Mouse (Mus musculus) naive thymus-derived CD4-positive, alpha-beta T cell, adult 2 months (primary cell): ENCODE measurements around the gene Secisbp2.

ENCODE experiments used
- DNase-seq: peaks from one replicate; pipeline ENCODE4 v3.0.0-alpha.2; 2011; ENCODE audit warnings: low read depth

Secisbp2 gene

DNA sequence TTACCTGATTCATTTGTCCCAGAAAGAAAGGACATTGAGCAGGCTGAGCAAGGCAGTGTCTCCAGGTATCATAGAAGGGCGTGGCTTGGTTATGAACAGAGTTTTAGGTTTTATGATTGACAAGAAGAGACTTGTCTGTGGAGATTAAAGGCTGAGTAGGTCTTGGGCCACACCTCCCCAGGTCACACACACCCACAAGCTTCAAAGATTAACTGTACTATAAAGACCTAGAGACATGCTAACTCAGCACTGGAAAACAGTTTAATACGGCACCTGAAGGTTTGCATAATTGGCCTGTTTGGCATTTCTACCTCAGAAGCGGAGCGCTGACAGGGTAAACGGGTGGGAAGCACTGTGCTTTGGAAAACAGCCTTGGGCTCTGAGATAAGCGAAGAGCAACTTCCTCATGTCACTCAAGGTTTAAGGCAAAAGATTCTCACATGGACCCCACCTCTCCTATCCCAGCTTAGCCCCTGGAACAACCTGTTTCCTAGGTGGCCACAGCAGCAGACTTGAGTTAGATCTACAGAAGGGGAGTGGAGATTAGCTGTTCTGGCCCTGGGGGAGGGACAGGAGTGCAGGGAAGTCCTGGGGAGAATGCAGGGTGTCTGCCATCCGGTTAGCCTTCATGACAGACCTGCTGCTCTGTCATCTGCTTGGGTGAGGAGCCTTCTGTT, 33.9 kb downstream of the Secisbp2 start:
- DNase-seq: no peak

- DNase-seq: no peak
These were observed 35.5 kb downstream of the Secisbp2 start for GRCm38 (mm10) chr13:51686966-51687365.

DNA sequence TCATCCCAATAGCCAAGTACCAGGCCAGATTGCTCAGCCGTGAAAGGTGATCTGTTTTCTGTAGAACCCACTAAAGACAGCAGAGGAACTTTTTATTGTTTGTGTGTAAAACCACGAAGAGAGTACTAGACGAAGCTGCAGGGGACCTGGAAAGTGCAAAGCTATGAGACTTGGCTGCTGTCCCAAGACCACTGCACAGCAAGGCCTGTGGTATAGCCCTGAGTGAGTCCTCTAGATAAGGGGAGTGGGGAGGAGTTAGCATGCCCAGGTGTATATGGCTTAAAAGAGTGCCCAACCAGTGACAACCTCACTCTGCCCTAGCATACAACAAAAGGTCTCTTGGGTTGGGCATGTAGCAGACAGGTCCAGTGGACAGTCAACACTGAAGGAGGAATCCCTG, 37.2 kb downstream of the Secisbp2 start:
- DNase-seq: no peak

DNA sequence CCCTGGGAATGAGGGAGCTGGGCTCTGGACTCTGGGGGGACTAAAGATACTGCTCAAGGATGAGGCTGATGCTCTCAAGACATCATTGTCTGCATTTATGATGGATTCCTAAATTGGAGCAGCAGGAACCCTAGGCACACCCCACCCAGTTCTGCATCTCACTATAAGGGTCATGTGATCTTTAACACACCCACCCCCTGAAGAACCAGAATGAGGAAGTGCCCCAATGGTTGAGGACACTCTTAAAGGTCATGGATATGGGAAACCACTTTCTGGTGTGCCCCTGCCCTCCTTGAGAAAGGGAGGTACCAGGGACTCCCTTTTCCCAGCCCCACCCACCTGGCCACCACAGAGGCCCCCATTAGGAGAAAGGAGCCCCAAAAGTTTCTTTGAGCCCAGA, 45.0 kb downstream of the Secisbp2 start:
- DNase-seq: no peak

- no peak for DNase-seq
These were observed 46.0 kb downstream of the Secisbp2 start for GRCm38 (mm10) chr13:51697455-51697854.

- DNase-seq: no peak
These were observed 46.4 kb downstream of the Secisbp2 start for GRCm38 (mm10) chr13:51697897-51698296.

GRCm38 (mm10) chr13:51698318-51698717, 46.8 kb downstream of the Secisbp2 start:
- DNase-seq: no peak

- no peak for DNase-seq
These were observed 52.4 kb downstream of the Secisbp2 start for GRCm38 (mm10) chr13:51703893-51704292.

DNA sequence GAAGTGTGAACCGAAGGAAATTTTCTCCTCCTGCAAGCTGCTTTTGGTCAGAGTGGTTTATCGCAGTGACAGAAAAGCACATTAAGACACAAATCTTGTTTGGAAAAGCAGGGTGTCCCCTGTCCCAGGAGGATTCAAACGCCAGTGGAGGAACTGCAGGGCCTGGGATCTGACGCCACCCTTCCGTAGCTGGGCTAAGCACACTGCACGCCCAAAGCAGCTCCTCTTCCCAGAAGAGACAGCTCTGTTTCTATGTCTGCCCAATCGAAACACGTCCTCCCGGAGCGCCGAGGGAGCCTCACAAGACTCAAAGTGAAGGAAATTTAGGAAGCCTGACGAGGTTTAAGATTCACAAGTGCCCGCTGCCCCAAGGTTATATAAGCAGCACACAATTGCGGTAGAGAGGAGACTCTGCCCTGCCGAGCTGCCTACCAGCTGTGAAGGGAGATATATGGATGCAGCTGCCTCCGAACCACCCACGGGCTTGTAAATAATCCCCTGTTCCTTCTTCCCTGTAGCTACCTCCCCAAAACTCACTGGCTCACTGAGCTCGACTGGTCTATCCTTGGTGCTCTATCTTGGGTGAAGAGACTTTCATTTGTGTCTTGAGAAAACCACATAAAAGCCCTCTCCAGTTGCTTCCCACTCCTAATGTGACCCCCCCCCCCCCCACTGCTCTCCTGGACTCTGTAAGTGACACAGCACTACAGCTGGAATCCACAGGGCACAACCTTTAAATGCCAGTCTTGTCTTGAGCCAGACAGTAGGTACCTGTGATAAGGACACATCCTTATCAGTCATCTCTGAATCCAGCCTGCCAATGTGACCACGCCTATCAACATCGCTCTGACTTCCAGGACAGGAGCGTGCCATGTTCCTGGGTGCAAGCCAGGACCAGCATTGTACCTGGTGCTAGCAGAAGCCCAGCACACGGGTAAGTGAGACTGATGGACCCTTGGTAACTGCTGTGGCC, 54.7 kb downstream of the Secisbp2 start:
- no peak for DNase-seq

DNA sequence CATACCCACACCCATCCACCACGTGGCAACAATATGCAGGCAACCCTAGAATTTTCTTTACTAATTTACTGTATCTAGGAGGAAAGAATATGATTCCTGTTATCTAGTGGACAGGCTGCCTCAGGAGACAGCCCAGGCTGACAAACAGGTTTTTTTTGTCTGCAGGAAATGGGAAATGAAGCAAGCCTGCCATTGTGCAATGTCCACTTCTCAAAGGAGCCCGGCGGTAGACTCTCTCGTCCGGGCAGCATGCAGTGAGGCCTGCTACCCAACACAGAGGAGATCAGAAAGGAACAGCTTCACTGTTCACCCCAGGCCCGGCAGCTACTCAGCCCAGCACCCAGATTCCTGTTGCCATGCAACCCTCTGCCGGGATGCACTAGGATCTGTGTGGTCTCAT, 59.2 kb downstream of the Secisbp2 start:
- no peak for DNase-seq

- DNase-seq: no peak
These were observed 60.5 kb downstream of the Secisbp2 start for GRCm38 (mm10) chr13:51712022-51712421.

DNA sequence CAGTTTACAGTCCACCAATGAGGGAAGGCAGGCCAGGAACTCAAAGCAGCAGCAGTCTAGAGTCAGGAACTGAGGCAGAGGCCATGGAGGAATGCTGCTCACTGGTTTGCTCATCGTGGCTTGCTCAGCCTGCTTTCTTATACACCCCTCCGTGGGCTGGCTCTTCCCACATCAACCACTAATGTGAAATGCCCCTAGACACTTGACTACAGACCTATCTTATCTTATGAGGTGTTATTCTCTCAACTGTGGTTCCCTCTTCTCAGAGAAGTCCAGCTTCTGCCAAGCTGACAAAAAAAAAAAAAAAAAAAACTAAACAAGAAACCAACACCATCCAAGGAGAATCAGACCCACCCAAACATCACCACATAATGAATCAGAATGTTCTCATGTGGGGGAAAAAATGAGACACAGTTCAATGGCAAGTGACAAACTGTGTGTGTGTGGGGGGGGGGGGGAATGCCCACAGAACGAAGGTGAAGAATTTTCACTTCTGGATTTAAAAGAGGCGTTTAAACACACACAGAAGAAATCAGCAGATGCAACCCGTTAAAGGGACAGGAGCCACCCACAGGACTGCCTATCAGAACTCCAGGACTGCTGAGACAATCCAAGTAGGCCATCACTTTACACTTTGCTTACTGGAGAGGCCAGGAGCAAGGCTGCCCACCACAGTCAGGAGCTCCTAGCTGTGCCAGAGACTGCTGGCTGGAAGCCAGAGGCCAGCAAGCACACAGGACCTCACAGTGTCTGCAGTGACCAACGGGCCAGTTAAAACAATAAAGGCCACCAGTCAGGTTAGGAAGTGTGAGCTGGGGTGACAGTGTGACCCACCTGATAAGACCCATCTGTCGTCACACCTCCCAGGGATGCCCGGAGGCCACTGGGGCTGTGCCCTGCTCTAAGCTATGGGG, 65.1 kb downstream of the Secisbp2 start:
- DNase-seq: no peak

- no peak for DNase-seq
These were observed 67.8 kb downstream of the Secisbp2 start for GRCm38 (mm10) chr13:51719256-51719655.

GRCm38 (mm10) chr13:51720556-51720955, 69.1 kb downstream of the Secisbp2 start:
- DNase-seq: no peak

- no peak for DNase-seq
These were observed 71.6 kb downstream of the Secisbp2 start for GRCm38 (mm10) chr13:51723114-51723513.

DNA sequence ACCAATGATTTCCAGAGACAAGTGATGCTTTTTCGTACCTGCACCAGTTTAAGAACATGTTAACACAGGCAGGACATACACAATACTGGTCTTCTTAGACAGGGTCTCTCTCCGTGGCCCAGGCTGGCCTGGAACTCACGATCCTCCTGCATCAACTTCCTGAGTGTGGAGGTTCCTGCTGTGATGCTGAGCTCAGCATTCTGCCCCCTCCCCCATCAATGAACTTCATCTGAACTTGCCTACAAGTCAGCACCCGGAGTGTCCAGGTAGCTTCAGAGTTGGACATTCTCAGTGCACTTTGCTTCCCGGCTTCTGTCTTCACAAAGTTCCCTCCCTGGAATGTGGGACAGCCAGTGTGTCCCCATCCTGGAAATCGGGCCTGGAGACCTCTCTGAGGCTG, 73.1 kb downstream of the Secisbp2 start:
- no peak for DNase-seq

DNA sequence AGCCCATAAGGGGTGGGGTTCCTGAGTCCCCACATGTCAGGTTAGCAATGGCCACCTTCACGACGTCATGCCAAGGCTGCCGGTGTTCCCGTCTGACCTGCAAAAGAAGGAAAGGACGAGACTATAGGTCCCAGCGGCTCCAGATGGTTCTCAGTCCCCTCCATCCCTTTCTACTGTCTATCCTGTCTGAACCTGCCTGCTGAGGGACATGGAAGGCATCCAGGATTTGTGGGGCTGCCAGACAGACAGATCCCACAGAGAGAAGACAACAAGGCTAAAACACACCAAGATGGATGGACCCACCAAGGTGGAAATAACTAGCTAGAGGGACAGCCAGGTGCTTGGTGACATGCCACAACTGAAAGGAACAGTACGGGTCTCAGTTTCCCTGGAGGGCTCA, 73.9 kb downstream of the Secisbp2 start:
- no peak for DNase-seq

DNA sequence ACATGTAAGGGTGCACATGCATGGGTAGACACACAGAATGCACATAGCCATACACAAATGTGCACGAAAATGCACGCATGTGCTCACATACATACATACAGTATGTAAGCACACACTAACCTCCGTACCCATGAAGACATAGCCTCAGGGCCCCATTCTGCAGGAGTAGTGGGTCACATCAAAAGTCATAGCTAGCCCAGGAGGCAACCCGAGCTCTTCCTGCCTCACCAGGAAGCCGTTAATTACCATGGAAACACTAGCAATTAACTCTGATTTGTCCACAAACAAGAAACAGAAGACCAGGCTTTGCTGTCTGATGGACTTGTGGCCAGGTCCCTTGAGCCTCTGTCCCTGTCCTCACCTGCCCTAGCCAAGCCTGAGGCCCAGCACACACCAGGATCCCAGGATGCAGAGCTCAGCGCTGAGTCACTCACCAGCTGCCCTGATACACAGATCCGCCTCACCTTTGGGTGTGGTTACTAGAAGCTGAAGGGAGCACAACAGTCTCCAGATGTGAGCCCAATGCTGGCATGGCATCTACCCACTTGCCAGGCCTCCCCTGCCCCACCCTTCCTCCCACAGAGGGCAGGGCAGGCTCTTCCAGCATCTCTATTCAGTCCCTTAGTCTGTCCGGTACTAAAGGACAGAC, 74.6 kb downstream of the Secisbp2 start:
- DNase-seq: no peak

- DNase-seq: no peak
These were observed 75.9 kb downstream of the Secisbp2 start for GRCm38 (mm10) chr13:51727364-51727763.

DNA sequence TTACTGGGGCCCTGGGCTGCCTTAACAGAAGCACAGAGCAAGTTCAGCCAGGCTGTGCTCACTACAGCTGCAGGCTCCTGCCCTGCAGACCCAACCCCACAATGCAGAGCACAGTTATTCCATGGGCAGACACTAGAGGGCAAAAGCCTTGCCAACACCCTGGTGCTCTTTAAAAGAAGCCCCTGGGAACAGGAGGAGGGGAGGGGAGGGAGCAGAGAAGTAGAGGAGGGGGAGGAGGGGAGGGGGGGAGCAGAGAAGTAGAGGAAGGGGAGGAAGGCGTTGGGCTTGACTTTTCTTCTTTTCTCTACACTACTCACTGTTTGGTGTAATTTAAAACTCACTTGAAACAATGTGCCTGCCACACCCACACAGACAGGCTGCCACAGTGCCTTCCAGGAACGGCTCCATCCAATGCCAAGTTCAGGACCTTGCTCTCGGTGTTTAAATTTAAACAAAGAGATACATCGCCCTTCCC, 78.4 kb downstream of the Secisbp2 start:
- peak; percentile 69 for DNase-seq

DNA sequence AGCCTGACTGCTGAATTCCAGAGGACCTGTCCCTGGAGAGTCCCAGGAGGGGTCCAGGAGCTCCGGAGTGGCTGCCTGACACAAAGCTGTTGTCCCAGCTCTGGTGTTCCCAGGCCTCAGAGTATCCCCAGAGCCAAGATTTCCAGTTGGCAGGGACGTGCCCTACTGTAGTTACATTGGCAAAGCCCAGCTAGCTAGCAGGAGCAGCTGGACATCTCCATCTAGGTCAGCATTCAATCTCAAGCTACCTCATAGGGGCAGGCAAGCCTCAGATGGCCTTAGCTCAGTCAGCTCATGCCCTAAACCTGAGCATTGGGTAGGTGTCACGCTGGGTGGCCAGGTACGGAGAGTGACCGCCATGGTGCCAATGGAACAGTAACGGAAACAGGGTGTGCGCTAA, 80.0 kb downstream of the Secisbp2 start:
- no peak for DNase-seq
